Mouse (Mus musculus) mature B cell (primary cell): ENCODE results near the gene Pdia5.

Experiments used
- in situ Hi-C: fragments of 300-500 bp; cut with MboI; formaldehyde crosslinking; loops from 2 replicates; pipeline ENCODE4 v1.14.3; 2019

Gene Pdia5

DNA sequence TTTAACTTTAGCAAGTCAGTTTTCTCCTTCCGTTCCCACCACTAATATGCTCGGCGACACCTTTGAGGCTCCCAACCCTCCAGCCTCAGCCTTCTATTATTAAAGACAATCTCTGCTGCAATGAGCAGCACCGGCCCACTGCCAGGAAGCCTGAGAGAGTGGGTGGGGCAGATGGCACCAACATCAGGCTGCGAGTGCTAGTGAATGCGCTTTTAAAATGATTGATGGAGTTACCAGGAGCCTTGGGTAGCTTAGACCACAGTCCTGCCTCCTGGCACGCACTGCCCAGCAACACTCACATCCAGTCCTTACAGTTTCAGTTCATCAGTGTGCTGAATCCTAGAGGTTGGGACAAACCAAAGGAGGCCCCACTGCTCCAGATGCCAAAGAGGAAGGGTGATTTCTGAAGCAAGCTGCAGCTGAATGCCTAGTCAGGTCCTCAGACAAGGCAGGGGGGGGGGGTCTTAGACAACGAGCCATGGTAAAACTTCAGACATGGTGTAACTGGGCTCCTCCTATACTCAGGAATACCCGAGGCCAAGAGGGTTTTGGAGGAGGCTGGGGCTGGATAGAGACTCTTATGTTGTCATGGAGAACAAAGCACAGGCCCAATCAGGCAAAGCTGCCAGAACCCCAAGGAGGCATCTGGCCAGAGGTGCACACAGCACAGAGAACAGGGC is 49.2 kb downstream of the Pdia5 start:
- in situ Hi-C loops: no loop called here

DNA sequence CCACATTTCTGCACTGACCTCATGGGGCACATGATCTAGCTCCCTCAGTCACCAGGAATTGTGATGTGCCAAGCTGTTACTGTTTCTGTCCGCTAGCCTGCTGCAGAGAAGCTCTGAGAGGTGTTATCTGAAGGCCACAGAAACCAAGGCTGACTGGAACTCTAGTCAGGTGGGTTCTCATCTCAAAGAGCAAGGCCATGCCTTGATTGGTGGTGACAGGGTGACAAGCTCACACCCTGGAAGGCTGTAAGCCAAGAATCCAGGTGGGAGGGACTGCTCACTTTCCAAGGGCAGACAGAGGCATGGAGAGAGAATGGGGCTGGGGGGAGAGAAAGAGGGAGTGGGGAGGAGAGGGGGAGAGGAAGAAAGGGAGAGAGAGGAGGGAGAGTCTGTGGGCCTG is 51.6 kb downstream of the Pdia5 start:
- in situ Hi-C loops: no loop called here

DNA sequence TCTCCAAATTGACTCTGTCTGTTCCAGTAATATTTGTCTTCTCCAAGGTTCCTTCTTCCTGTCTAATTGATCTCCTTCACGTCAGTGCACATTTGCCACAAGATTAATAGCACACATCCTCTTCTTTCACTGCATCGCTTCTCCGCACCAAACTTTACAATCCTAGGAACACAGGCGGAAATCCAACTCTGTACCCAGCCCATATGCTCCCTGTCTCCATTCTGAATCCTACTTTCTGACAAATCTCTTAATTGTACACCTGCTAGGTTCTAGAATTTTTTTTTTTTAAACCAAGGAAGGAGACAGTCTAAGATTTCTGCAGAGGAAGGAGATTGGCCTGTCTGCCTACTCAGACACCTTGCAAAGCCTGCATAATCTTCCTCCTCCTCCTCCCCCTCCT is 59.1 kb downstream of the Pdia5 start:
- in situ Hi-C loops: no loop called here

DNA sequence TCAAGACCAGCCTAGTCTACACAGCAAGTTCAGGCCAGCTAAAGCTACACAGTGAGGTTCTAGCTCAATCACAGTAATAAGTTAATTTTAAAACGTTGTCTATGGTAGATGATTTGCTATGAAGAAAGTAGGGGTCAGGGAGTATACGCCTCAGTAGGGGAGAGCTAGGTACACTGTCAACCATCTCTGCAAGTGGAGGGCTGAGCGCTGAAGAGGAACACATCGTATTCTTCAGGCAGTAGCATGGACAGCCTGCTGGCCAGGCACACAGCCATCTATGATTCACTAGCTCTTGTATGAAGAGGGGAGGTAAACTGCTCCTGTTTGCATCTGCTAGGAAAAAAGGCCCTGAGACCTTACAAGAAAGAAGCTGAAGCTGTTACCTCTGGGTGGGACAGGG is 65.7 kb downstream of the Pdia5 start:
- in situ Hi-C loops: no loop called here

DNA sequence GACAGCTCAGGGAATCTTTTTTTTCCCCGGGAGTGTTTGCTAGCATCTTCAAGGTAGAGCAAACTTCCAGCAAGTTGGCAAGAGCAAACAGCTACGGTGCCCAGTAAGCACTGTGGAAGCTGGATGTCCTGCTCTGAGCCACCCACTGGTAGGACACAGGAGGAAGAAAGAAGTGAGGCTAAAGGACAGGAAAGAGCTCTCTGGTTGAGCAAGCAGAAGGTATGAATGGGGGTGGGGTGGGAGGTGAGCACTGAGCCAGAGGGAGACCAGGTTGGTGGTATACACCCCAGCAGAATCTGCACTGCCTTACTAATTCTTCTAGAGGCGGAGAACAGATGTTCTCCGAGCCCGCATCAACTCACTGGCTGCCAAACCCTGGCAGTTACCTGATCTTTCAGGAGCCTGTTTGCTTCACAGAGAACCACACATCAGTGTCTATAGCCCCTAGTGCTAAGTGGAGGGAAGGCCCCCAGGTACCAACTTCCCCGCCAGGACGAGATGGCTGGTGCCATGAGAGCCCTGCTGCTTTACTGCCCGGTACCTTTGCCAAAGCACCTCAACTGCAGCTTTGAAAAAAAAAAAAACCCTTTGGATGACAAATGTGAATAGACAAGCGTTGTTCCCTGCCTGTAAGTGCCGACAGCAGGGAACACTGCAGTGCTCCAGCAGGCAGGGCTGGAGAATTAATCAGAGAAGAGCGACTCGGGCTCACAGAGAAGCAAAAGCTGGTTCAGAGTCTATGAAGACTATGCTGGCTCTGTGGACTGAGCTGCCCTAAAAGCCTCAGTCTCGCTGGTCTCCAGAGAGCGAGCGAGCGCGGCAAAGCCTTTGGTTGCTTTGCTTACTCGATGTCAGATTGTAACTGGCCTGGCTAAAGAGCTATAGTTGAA is 67.2 kb downstream of the Pdia5 start:
- in situ Hi-C loops: no loop called here

DNA sequence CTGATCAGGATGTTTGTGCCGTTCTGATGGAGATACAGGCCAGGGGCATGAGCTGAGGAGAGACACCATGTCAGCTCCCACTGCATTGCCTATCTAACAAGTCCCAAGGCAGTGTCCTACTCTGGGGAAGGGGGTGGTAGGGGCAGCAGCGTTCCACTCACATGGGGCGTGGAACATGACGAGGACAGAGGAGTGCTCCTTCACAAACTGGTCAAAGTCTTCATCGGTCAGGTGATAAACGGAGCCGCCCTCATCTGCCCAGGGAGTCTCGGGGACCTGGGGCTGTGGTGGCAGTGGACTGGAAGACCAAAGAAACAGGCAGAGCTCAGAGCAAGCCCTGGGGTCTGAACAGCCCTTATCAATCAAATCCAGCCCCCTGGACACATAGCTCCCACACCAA is 68.0 kb downstream of the Pdia5 start:
- in situ Hi-C loops: no loop called here

DNA sequence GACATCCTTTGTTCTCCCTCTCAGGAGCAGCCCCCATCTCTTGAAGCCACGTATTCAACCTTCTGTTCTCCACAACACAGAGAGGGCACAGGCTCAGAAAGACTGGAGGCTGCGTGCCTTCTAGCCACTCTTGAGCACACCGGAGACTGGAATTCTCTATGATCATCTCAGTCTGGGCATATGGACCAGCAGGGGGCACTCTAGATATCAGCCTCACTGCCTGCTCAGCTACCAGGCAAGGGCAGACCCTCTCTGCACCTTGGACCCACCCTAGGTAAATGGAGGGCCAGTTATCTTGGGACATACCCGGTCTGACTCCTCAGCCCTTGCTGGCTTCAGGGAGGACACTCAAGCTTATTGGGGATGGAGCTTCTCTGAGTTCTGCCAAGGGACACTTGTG is 68.5 kb downstream of the Pdia5 start:
- in situ Hi-C loops: no loop called here

DNA sequence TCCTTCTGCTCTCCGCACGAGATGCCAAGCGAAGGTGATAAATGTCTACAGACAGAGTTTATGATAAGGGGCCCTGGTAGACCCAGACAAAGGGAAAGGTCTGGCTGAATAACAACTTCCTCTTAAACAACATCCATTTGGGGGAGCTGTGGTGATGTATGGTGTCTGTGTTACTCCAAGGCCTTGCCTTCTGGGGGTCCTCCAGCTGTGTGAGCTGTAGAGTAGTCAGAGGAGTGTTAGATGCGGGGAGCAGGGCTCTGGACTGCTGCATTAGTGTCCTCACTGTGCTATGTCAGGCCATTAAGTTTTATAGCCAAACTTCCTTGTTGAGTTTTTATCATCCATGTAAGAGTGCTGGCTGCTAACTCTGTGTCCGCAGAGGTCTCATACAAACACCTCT is 76.1 kb downstream of the Pdia5 start:
- in situ Hi-C loops: no loop called here

DNA sequence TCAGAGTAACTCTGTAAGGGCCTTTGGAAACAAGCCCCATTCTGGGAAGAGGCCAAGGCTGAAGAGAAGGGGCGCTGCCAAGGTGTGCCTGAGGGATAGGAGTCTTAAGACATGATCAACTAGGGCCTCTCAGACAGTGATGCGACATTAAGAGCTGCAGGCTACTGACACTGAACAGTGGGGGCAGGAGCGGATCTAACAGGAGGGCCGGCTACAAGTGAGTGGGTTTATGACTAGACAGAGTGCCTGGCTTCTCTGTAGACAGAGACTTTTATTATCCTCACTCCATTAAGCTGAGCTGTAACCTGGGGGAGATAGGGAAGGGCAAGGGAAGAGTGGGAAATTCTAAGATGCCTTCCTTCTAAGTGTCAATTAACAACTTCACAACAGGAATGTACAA is 84.0 kb downstream of the Pdia5 start:
- in situ Hi-C loops: no loop called here

DNA sequence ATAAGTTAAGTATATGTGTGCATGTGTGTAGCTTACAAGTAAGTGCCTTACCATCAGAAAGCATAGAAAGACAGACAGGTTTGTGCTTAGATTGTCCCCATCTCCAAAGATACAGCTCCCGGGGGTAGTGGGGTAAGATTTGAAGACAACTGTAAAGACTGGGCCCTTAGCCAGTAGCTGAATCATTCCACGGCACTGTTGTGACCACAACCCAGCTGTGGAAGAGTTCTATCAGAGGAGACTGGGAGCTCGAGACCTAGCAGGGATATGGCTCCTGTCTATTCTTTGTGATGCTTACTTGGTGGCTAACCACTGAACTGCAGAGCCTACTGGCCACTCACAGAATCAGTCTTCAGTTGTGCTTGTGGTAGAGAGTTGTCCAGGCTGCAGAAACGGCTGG is 84.5 kb downstream of the Pdia5 start:
- in situ Hi-C loops: no loop called here

DNA sequence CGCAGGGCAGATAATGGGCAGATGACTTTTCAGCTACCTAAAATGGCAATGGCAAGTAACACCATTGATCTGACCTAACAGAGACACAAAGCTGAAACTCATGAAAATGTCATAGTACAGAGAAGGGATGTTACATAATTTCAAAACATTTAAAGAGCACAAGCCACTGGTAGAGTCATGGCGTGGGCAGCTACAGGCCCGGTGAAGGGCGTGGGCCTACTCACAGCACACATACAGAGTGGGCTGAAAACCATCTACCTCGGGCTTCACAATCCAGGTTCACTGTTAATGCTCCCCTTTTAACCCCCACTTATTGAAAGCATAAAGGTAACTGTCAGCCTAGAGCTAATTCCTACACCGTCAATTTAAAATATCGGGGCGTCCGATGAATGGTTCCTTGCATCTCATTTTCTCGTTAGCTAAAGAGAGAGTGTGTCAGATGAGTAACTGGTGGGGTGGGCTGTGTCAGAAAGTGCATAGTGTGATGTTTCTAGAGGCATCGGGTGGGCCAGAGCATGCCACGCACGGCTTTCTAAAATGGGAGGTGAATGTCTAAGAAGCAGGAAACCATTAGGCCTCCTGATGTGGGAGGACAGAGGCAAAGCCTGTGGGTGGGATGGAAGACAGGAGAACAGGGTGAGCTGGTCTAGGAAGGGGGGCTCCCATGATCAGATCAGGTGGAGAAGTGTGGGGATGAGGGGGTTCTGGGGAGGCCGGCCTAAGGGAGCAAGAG is 85.2 kb downstream of the Pdia5 start:
- in situ Hi-C loops: no loop called here

DNA sequence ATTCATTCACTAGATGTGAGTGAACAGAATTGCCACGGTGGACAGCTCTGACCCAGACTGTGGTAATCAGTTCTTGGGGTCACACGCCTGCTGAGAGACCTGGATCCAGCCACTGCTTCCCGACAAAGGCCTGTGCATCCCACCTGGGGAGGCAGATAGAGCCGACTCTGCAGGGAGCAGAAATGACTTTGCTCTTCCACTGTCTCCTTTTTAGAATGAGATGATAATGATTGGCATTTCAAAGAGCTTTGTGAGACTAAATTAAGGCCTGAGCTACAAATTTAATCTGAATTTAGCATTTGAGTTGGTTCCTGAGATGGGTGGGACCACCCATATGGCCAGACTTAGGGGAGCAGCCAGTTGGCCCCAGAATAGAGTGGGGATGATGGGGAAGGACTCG is 85.8 kb downstream of the Pdia5 start:
- in situ Hi-C loops: no loop called here

DNA sequence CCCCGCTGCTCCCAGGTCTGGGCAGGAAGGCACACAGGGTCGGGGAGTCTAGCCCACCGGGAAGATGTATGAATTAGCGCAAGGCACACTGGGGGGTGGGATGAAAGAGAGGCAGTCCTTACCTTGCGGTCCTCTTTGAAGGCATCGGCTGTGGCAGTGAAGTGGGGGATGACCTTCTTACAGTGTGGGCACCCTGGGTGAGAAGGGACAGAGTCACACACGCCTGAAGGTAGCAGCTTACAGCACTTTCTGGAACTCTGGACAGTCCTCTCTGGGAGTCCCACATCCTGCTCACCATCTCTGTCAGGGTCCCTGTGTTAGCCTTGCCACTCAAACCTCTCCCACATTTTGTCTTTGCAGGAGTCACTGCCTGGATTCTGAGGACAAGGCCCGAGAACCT is 86.8 kb downstream of the Pdia5 start:
- in situ Hi-C loops: no loop called here

DNA sequence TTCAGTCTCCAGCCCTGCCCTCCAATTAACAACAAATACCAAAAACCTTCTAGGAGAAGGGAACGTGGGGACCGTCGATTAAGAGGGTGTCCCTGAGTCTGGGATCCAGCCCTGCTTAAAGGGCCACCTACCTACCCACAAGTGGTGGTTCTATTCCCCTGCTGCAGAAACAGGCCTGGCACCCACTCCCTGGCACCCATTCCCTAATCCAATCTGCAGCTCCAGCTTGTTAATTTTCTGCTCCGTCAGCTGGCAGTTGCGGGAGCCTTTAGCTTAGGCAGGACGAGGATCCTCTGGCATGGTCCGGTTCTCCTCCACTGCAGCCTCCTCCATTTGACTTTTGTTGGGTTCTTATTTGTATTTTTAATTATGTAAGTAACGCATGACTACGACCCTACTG is 87.3 kb downstream of the Pdia5 start:
- in situ Hi-C loops: no loop called here

DNA sequence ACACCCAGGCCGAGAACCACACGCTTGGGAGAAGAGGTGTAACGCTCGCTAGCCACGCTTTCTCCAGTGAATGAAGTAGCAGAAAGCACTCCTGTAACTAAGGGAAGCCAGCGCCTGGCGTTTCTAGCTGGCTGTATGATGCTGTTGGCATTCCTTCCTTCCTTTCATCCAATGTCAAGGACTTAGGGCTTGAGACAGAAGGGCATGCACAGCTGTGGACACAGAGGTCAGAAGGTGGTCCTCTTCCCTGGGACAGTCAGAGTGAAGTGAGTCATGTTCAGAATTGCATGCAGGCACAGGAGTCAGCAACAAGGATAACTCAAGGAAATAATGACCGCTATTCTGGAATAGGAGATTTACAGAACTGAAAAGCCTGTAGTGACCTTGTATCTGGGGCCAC is 97.9 kb downstream of the Pdia5 start:
- in situ Hi-C loops: no loop called here

DNA sequence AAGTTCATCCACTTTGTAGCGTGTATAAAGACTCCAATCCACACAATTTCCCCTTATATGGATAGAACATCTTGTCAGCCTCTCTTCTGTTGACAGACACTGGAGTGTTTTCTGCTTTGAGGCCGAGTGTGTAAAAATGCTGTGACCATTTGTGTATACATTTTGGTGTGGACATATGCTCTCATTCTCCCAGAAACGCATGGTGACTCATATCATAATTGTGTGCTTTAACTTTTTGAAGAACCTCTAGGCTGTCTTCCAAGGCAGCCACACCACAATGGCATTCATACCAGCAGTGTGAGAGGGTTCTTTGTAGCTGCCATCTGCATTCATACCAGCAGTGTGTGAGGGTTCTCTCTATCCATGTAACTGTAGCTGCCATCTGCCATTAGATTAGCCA is 105.0 kb downstream of the Pdia5 start:
- in situ Hi-C loops: no loop called here

DNA sequence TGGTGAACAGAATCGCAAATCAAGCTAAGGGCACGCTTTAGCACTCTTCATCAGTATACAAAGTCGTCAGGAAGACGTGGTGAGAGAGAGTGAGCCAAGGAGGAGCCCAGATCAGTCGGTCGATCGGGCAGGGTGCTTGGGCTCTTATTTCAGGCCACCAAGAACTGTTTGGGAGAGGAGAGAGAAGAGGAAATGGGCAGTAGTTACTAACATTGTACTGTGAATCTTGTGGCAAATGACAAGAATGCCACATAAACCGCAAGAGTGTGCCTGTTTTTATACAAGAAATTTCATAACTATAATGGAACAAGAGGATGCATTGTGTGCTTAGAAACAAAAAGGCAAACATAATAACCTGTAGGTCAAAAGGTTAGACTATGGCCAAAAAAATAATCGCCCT is 110.6 kb downstream of the Pdia5 start:
- in situ Hi-C loops: no loop called here

DNA sequence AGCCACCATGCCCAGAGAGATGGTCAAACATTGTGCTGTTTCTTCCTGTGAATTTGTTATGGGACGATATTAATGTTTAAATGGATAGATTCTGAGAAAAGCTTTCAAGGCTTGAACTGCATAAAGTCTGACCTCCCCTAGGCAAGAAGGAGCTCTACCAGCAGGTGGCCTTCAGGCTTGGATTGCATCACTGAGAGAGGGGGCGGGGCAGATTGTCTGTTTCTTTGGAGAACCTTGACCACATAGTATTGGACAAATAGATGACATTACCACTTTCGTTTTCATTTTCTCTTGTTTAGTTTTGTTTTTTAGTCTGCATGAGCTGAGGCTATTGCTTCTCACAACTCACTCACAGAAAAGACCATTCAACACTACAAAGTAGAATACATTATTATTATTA is 111.3 kb downstream of the Pdia5 start:
- in situ Hi-C loops: no loop called here

DNA sequence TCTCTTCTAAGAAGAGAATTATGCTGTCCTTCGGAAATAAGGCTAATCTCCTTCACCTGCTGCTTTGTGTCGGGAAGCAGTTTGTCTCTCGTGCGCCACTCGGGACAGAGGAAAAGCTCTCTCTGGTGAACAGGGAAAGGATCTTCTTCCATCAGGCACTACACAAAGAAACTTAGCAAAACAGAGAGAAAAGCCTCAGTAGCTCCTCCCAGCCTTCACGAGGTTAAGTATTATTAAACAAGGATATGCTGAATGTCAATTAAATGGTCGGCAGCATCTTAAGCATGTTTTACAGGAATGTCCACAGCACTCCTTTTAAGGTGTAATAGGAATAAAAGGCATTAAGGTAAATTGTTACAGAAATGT is 126.6 kb downstream of the Pdia5 start:
- in situ Hi-C loops: loop anchor here (25.0 kb wide), 1 partner anchor 698 kb away; the partner anchor contains the start of genes Ccdc58 and Fam162a

DNA sequence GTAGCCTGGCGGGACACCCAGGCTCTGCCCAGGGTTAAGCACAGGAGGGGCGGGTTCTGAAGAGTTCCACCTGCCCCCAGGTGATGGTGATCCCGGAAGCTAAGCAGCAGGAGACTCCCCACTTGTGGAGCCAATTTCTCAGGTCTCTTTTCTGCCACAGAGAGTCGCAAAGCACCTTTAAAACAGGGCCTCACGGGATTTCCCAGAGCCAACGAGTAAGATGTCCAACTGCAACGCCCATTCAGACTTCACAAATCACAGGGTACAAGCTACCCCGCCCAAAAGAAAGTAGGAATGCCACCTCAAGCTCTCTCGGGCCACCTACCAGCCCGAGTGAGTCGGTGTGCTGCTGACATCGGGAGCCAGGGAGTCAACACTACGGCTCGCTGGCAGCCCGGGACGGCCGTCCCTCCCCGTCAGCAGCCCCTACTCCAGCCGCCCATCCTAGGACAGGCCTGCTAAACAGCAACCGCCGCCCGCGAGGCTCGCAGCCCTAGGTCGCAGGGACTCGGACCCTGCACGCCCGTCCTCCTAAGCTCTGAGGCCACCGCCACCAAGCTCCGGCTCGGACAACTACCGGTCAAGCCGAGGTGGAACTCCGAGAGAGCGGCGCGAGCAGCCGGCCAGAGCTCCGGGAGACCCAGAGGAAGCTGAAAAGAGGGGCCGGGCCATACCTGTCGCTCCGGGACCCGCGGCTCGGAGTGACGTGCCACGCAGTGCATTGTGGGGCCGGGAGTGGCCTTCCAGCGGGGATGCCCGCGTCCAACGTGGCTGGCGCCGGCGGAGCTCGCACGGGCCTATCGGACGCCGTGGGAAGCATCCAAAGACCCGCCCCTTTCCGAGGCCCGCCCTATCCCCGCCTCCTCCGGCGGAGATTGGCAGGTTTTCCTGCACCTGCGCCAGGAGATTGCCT is 127.3 kb downstream of the Pdia5 start, which contains the start of gene Sec22a:
Sec22a (minus strand) TSS at position 769 of the 913 bp plus-strand sequence.
- in situ Hi-C loops: loop anchor here (25.0 kb wide), 1 partner anchor 699 kb away; the partner anchor contains the start of genes Ccdc58 and Fam162a

DNA sequence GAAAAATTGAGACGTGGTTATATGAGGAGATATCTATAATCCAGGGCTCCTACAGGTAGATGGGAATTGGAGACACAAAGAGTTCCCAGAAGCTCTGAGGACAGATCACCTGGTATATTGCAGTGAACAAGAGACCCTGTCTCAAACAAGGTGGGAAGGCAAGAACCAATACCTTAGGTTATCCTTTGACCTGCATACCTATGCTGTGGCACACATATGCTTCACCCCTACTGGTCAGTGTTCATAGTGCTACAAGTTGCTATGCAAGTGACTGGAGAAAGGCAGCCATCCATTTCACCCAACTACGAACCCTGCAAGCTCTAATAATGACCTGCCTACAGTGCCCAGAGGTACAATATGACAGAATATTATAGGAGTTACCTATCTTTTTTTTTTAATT is 128.5 kb downstream of the Pdia5 start:
- in situ Hi-C loops: loop anchor here (25.0 kb wide), 1 partner anchor 700 kb away; the partner anchor contains the start of genes Ccdc58 and Fam162a
